Mouse (Mus musculus): ENCODE measurements at regions not wholly inside any gene's neighbourhood (a gene's known extent, or its start where the extent isn't known, plus 50 kb on each side); places are given as distances from the start of the nearest gene placed in this dataset.

DNA sequence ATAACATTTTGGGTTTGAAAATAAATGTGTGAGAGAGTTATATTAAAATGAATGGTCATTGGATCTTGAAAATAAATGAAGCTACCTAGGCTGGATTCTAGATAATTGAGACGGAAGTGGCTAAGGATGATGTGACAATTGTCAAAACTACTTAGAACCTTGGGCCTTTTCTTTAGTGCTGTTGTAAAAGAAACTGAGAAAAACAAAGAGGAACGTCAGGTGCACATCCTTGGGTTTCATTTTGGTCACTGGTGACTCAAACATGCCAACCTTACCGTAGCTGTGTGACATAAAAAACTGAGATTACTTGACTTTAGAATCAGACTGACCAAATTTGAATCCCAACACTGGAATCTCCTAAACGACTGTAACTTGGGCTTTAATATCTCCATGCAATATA is 644.6 kb upstream of the Gm10131 start:
- no peak for TF ChIP-seq POLR2A (IDR thresholded peaks at IDR 0.05; ENCODE audit: borderline replicate concordance, control insufficient read depth, low read depth, low read length)
- no peak for TF ChIP-seq CTCF (IDR thresholded peaks at IDR 0.05; ENCODE audit: control insufficient read depth, insufficient read depth, low read length)
